Mouse (Mus musculus): ENCODE measurements around the gene Gm14459.
"Not testable (repeated sequence)": the region's sequence is repeated elsewhere in the genome, so short reads cannot be mapped to it uniquely, and the experiment has no call there.

Gene Gm14459

GRCm38 (mm10) chrX:8524854-8525253 is at the start of gene Gm14459:
Gene Gm14459, minus strand, starts transcription at chrX:8524954.
- DNase-seq (ENCODE audit: low read depth, low spot score) = no peak

- DNase-seq (ENCODE audit: low read depth, low spot score) = not testable (repeated sequence)
These were observed 23.4 kb upstream of the Gm14459 start, which contains the start of gene Ssxb6 for GRCm38 (mm10) chrX:8548155-8548554. Gene Ssxb6, minus strand, starts transcription at chrX:8548255.
